Mouse (Mus musculus) NIH3T3 (cell line): ENCODE data around the gene Pole4.

Source experiments
- DNase-seq: peaks from one replicate; pipeline ENCODE4 v3.0.0-alpha.2; 2012; ENCODE audit warnings: low read depth

Gene Pole4

GRCm38 (mm10) chr6:82705221-82705620, at the start of gene Pole4:
Gene Pole4 (minus strand): TSS chr6:82705365.
- DNase-seq = no peak

GRCm38 (mm10) chr6:82754769-82755168, 49.6 kb upstream of the Pole4 start:
- no peak for DNase-seq

GRCm38 (mm10) chr6:82753638-82754361, 48.6 kb upstream of the Pole4 start:
- no peak for DNase-seq

GRCm38 (mm10) chr6:82753061-82753460, 47.9 kb upstream of the Pole4 start:
- peak; percentile 91 for DNase-seq

- peak; percentile 76 for DNase-seq
Measured at GRCm38 (mm10) chr6:82751791-82752190, 46.6 kb upstream of the Pole4 start.

- DNase-seq = peak; percentile 33
Measured at GRCm38 (mm10) chr6:82751031-82751430, 45.9 kb upstream of the Pole4 start.

GRCm38 (mm10) chr6:82750063-82750462, 44.9 kb upstream of the Pole4 start:
- no peak for DNase-seq

GRCm38 (mm10) chr6:82748106-82748672, 43.0 kb upstream of the Pole4 start:
- no peak for DNase-seq

- peak; percentile 51 for DNase-seq
Measured at GRCm38 (mm10) chr6:82747085-82747484, 41.9 kb upstream of the Pole4 start.

GRCm38 (mm10) chr6:82744553-82744952, 39.4 kb upstream of the Pole4 start:
- DNase-seq = no peak

- DNase-seq = peak; percentile 69
Measured at GRCm38 (mm10) chr6:82741518-82741880, 36.3 kb upstream of the Pole4 start.

- DNase-seq = no peak
Measured at GRCm38 (mm10) chr6:82740868-82741517, 35.8 kb upstream of the Pole4 start.

GRCm38 (mm10) chr6:82740269-82740668, 35.1 kb upstream of the Pole4 start:
- DNase-seq = peak; percentile 86

GRCm38 (mm10) chr6:82737634-82738540, 32.7 kb upstream of the Pole4 start:
- DNase-seq = no peak

GRCm38 (mm10) chr6:82736626-82737600, 31.7 kb upstream of the Pole4 start:
- DNase-seq = no peak

GRCm38 (mm10) chr6:82735347-82735746, 30.2 kb upstream of the Pole4 start:
- peak; percentile 80 for DNase-seq

GRCm38 (mm10) chr6:82728635-82729034, 23.5 kb upstream of the Pole4 start:
- no peak for DNase-seq

- DNase-seq = no peak
Measured at GRCm38 (mm10) chr6:82727206-82727605, 22.0 kb upstream of the Pole4 start.

GRCm38 (mm10) chr6:82723321-82723720, 18.2 kb upstream of the Pole4 start:
- peak; percentile 73 for DNase-seq

- DNase-seq = peak; percentile 90
Measured at GRCm38 (mm10) chr6:82716126-82716525, 11.0 kb upstream of the Pole4 start.

- peak; percentile 63 for DNase-seq
Measured at GRCm38 (mm10) chr6:82715653-82716052, 10.5 kb upstream of the Pole4 start.
